Mouse (Mus musculus): Measurements from ENCODE around the gene Asb8.

Gene Asb8

DNA sequence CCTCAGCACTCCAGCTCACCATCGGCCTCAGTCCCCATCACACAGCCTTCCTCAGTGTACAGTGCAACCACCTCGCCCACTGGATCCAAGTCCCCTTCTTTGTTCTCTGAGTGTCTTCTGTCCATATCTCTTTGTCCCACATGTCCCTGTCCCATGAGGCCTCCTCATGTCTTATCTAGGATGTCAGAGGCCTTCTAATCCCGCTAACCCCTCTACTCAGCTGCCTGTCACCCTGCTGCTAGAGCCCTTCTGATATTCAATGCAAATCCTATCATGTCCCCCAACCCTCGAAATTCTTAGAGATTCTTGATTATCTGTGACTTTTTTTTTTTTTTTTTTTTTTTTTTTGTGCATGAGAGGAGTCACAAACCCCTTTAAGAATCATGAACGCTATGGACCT is 49.1 kb downstream of the Asb8 start:
- no peak for DNase-seq (ENCODE audit: extremely low spot score, low spot score)

GRCm38 (mm10) chr15:98115779-98116163 is 49.7 kb downstream of the Asb8 start:
- DNase-seq (ENCODE audit: extremely low spot score, low spot score), result no peak

- DNase-seq (ENCODE audit: extremely low spot score, low spot score), result no peak
These were observed 50.3 kb downstream of the Asb8 start for GRCm38 (mm10) chr15:98114852-98115778.

DNA sequence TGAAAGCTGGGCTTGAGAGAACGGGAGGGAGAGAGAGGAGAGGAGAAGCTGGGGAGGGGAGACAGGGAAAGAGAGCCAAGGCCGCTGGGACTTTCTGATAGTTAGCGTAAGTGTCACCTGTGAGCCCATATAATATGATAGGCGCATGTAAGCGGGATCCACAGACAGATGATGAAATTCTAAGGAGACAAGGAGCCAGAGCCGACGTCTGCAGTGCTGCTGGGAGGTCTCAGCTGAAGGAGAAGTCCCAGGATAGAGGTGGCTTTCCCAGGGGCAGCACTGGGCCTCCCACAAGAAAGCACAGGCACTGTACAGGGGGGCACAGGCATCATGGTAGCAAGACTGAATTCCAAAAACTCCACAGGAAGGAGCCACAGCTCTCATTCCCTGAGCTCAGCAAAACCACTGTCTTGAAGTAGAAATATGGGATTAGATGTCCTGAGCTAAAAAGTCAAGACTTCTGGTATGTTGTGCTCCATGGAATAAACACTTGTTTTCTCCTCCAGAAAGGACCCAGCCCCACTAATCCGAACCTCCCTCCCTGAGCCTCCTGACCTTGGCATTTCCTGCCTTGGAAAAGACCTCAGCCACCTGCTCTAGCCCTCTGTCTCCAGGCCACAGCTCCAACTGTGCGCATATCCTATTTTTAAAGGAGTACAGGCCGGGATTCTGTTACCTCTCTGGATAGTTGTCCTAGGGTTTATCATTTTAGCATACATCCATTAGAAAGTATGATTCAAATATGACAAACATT is 51.1 kb downstream of the Asb8 start:
- DNase-seq (ENCODE audit: extremely low spot score, low spot score), result no peak

- no peak for DNase-seq (ENCODE audit: extremely low spot score, low spot score)
These were observed 53.6 kb downstream of the Asb8 start for GRCm38 (mm10) chr15:98111791-98112190.

GRCm38 (mm10) chr15:98108297-98109152 is 56.9 kb downstream of the Asb8 start:
- DNase-seq (ENCODE audit: extremely low spot score, low spot score), result peak; percentile 85

GRCm38 (mm10) chr15:98107703-98108296 is 57.6 kb downstream of the Asb8 start:
- DNase-seq (ENCODE audit: extremely low spot score, low spot score), result no peak

DNA sequence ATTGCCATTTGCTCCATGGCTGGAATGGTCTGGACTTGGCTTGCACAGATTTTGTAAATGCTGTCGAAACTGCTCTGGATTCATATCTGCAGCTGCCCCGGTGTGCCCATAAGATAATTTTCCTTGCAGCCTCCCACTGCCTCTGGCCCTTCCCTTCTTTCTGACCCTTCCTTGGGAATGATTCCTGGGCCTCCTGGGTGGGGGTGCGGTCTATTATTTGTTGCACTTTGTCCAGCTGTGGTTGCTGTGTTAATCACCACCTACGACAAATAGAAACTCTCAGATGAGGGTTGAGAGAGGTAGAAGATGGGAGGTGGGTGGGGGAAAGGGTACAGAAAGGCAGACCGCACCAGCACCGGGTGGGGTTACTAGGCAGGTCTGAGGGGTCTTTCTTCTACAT is 58.2 kb downstream of the Asb8 start:
- DNase-seq (ENCODE audit: extremely low spot score, low spot score), result no peak

- DNase-seq (ENCODE audit: extremely low spot score, low spot score), result no peak
These were observed 58.9 kb downstream of the Asb8 start for GRCm38 (mm10) chr15:98106506-98106905.

GRCm38 (mm10) chr15:98102401-98102800 is 63.0 kb downstream of the Asb8 start:
- no peak for DNase-seq (ENCODE audit: extremely low spot score, low spot score)

DNA sequence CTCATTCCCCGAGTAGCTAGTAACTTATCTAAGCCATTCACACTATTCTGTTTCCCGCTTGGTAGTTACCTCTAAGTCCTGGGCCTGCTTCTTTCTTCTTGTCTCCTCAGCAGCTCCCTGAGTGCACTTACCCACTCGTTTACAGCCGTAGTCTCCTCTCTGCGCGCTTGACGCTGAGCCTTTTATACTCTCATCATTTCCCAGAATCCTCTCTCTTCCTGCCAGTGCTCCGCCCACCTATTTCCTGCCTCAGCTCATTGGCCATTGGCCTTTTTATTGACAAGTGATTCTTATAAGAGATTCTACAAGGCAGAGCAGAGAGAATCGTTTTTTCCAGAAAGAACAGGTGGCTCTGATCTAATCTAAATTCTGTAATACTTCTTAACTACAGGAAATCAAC is 66.9 kb downstream of the Asb8 start:
- DNase-seq (ENCODE audit: extremely low spot score, low spot score), result no peak

DNA sequence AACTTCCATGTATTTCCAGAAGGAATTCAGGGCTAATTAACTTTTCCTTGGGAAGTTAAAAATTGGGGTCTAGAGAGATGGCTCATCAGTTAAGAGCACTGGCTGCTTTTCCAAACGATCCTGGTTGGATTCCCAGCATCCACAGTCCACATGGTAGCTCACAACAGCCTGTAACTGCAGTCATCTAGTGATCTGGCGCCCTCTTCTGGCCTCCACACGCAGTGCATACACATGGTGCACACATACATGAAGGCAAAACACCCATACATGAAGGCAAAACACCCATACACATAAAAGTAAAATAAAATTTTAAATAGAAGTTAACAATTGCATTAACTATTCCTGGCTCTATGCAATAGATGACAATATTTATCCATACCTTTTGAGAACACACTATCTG is 68.5 kb downstream of the Asb8 start:
- no peak for DNase-seq (ENCODE audit: extremely low spot score, low spot score)

GRCm38 (mm10) chr15:98094905-98095304 is 70.5 kb downstream of the Asb8 start:
- no peak for DNase-seq (ENCODE audit: extremely low spot score, low spot score)

DNA sequence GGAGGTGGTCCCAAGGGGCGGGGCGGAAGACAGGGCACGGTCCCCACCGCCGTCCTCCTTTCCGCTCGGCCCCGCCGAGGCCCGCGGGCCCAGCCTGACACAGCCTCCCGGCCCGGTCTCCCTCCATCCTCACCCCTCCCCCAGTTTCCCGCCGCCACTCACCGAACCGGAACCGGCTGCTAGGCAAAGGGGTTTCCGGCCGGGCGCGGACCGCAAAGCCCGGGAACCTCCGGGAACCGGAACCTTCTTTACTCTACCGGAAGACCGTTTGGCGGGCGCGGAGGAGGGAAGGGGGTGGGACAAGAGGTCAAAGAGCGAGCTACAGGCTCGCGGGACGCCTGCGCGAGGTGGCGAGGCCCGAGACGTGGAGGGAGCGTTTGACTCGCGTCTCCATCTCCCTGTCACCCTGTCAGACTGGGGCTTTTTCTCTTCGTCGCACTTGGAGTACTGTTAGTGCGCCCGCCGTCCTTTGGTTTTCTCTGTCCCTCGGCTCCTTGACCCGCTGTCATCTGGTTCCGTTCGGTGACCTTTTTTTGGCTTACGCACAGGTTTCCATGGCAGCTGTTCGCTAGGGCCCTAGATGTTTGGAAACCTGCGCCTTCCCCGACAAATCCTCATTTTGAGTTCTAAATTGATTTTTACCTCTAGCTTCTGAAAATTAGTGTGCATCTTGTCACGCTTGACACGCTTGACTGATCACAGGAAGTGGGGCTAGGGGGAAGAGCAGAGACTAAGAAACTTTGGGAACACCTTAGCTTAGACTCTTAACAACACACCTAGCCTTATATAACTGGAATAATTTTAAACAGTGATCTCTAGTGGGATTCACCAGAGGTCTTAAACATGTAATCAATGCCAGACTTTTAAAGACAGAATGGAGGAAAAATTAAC is 72.1 kb downstream of the Asb8 start, which contains the start of gene Senp1:
Senp1 (minus strand) TSS at position 624 of the 891 bp plus-strand sequence.
- peak; percentile 94 for DNase-seq (ENCODE audit: extremely low spot score, low spot score)

DNA sequence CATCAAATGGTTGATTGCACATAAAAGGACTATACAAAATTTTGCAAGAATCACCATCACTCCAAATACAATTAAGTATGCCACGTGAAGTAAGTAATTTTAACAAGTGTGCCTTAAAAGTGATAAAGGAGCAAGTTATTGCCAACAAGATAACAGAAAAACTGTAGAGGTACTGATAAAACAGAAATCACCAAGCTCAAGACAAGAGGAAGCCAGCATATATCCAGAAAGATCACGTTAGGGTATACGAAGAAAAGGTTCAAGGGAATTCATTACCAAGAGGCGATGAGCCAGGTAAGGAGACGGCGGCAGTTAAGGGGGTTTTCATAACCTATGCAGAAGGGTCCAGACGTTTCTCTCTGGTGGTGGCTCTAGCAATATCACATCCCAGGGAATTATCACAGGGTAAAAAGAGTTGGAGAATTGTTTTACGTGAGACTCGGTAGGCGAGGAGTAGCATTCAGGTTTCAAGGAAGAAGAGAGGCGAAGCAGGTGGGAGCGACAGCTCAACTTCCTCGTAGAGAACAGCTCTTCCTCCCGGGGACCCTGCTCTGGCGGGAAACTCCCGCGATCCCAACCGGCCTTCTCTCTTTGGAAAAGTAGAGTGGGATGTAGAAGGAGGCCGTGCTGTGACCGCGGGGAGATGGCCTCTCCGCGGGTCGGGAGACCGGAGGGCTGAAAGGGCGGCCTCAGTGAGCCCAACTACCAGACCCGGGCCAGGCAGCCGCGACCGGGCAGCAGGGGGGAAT is 72.9 kb downstream of the Asb8 start, which contains the start of gene Pfkm:
Pfkm (plus strand) TSS at position 218 of the 749 bp plus-strand sequence.
- DNase-seq (ENCODE audit: extremely low spot score, low spot score), result no peak

- DNase-seq (ENCODE audit: extremely low spot score, low spot score), result no peak
These were observed 73.6 kb downstream of the Asb8 start for GRCm38 (mm10) chr15:98091841-98092240.

GRCm38 (mm10) chr15:98089421-98090183 is 75.8 kb downstream of the Asb8 start:
- peak; percentile 20 for DNase-seq (ENCODE audit: extremely low spot score, low spot score)

DNA sequence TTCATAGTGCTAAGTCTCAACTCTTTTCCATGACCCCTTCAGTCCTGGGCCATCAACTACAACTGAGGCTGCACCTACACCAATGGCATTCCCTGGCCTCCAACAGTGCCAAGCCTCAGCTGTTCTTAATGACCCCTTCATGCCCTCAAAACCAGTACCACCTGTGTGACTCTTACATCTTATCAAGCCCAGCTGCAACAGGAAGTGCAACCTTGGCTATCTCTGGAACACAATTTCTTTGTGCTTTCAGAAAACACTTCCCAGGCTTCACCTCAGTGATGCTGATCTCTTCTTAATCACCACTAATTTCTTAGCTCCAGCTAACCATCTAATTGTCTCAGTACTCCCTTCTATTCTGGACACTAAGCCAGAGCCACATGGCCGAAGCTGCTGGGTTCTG is 76.5 kb downstream of the Asb8 start:
- no peak for DNase-seq (ENCODE audit: extremely low spot score, low spot score)

Data from neural tube, embryonic 10.5 days (tissue).